Mouse (Mus musculus) adipocyte (in vitro differentiated cells): ENCODE measurements at regions not wholly inside any gene's neighbourhood (a gene's known extent, or its start where the extent isn't known, plus 50 kb on each side); places are given as distances from the start of the nearest gene placed in this dataset.

Source experiments
- DNase-seq: peaks from one replicate; pipeline ENCODE4 v3.0.0-alpha.2; 2016; ENCODE audit warnings: low spot score

DNA sequence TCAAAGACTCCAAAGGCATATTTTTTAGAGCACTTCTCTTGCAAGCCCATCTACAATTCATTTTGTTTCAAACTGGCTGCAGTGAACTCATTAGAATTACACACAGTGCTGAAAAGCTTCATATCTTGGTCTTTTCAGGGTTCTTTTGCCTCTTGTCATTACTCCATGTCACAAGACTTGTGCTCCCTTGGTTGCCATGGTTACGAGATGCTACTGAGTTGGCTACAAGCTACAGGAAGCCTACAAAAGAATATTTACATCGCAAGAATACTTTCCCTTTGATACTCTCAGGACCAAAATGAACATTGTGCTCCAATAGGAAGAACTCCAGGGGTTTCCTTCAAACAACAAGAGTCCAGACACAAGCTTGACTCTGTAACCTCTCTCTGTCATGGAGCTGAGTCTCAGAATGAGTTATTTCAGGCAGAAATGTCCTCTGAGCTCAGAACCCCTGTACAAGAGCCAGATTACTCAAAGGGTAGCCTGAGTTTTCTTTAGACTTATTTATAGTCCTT, 545.2 kb upstream of the Adamts9 start:
- peak; percentile 20 for DNase-seq

DNA sequence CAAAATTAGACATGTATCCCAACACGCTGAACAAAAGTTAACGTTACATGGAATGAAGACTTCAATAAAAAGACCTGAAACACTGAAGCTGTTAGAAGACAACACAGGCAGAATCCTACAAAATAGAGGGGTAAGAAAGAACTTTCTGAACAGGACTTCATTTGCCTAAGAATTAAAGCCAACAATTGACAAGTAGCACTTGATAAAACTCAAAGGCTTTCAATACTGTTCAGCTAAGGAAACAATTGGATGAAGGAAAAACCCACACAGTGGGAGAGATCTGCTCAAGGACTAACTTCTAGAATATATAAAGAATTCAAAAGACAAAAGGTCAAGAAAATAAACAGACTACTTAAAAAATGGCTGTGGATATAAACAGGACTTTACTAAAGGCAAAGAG, 535.2 kb upstream of the Adamts9 start:
- DNase-seq, result no peak

DNA sequence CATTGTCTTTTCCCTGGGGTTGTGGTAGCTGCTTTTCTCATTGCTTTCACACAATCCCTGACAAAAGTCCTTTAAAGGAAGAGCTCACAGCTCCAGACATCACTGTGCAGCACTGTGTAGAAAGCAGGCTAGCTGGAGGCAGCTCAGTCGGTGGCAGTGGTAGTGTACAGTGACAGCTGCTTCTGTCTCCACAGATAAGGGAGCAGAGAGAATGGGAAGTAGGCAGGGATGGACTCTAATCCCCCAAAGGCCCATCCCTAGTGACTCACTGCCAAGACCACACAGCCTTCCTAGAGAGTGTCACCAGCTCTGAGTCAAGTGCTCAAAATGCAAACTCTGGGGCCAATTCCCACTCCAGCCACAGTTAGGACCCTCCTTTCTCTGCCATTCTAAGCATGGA, 531.7 kb upstream of the Adamts9 start:
- no peak for DNase-seq

DNA sequence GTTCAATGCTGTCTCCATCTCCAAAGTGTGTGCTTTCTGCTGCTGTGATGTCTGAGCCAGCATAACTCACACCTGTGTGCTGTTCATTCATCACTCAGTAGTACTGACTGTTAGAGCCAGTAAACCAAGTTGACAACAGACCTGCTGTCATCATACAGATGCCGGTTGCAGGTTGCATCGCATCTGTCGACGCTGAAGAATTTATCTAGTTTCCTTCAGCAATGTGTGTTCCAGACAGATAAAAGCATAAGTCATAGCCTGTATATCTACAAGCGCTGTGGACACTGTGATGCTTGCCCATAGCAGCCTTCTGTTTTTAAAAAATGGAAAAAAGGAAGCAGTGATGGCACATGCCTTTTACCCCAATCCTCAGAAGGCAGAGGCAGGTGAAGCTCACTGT, 524.6 kb upstream of the Adamts9 start:
- DNase-seq, result no peak

DNA sequence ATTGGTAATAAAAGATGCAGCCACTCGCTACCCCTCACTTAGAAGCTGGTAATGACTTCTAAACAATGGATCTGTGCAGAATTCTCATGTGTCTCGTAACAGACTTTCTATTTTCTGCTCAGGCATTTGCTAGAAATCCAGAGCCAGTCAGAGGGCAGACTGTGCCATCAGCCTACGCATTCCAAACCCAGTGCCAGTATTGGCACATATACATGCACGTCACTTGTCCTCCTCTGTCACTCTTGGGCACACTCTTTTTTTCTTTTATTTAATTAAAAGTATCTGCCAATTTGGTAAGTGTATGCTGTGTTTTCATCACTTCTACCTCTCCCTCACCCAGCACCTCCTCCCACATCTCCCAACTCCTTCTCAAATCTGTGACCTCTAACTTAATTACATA, 519.6 kb upstream of the Adamts9 start:
- DNase-seq, result no peak

DNA sequence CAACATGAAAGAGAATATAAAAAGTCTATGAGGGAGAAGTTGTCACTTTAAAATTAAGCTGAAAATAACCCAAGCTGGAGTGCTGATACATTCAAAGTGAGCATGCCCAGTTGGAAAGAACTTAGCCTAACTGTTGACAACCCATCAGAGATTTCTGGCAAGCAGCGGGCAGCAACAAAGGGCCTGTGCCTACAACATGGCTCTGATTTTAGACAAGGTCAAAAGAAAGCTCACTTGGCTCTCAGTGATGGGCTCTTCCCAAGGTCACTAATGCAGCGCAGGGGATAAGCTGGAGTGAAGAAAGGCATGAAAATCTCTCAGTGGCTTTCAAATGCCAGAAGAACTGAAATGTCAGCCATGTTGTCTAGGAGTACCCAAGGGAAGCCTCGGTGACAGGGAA, 518.1 kb upstream of the Adamts9 start:
- peak; percentile 58 for DNase-seq

DNA sequence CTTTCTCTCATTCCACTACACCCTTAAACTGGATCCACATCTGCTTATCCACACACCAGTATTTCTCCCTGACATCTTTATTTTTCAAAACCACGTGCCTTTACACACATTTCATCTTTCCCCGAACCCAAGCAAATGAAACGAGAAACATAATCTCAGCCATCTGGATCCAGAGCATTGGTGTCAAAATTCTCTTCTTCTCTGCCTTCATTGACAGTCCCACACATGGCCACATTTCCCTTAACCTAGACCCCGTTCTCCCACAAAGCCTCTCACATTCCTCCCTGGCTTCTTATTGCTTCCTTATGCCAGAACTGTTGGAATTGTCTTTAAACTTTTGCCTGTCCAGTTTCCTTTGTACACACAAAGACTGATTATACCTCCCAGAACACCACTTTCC, 514.3 kb upstream of the Adamts9 start:
- no peak for DNase-seq

DNA sequence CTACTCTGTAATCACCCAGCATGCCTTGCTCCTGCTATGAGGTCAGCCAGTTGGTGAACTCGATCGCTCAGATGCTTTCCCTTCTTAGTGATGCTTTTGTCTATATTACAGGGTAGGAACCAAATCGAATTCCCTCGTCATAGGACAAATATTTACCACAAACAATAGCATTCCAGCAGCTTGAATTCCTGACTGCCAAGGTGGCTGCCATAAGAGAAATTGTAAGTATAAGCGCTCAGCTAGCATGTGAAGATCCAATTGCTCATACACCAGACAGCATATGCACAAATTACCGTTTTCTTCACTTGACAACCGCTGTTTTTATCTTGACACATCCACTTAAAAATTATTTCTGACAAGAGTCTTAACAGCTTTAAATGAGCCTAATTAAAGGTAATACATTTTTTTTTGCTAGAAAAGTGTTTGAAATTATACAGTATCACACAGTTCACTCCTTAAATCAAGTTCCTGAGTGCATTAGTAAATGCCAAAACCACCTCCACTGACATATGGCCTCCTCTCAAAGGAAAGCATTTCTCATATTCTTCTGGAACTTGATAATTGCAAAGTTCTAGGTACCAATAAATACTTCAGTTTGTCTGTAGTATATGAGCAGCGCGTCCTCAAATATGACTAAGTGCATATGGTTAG, 513.2 kb upstream of the Adamts9 start:
- no peak for DNase-seq

DNA sequence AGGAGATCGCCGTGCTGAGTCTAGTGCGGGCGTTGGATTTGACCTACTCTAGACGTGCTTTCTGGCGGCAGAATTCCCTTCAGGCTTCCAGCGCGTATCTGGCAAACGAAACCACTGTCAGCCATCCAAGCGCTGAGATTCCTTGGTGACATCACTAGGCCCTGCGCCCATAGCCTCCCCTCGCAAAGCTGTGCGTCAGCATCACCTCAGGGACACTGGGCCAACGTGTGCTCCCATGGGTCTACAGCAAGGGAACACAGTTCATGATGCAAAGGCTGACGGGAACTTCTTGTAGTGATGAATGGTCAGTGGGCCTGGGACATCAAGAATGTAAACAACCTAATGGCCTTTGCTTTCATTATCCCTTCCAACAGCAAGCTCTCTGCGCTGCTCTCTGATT, 502.3 kb upstream of the Adamts9 start:
- DNase-seq, result no peak

DNA sequence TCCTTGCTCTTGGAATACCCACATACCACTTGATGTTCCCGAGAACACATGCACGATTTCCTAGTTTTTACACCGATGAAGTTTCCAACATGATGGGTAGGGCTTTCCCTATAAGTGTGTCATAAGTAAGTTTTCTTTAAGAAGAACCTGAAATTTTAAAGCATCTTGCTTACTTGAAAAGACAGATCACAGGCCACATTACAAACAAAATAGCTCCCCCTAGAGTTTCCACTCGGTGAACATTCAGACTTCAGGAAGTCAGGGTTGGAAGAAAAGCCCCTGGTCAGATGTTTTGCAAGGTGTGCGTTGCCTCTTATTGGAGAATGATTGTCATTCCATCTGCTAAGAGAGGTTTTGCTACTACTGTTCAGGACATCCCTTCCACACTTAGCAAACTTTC, 501.8 kb upstream of the Adamts9 start:
- DNase-seq, result peak; percentile 78

DNA sequence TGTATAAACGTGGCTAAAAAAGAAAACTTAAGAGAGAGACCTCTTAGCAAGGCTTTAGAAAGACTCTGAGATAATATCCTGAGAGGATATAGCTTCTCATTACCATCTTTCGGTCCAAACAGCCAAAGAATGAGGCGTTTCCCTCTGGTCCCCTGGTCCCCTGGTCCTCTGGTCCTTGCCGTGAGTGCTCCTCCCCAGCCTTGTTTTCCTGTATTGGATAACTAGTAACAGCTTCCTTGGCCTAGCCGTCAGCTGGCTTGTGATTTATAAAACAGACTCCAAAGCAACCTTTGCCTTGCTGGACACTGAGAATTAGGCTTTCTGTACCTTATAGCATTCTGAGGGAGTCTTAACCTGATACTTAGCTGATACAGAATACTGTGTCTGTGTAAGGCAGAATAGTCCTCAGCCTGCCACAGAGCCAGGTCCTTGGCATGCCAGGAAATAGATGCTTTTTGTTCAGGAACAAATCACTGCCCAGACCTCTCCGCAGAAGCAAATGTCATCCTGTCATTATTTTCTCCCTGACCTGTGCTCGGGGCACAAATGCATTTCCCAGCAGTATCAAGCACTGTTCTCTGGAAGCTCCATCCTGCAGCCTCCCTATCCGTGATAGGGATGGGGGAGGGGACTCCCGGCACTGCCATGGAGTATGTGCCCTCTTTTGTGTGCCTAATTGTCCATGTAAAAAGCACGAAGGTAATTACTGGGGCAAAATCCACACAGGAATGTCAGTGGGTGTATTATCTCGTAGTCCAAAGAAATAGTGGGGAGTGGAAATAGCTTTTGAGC, 500.7 kb upstream of the Adamts9 start:
- no peak for DNase-seq

DNA sequence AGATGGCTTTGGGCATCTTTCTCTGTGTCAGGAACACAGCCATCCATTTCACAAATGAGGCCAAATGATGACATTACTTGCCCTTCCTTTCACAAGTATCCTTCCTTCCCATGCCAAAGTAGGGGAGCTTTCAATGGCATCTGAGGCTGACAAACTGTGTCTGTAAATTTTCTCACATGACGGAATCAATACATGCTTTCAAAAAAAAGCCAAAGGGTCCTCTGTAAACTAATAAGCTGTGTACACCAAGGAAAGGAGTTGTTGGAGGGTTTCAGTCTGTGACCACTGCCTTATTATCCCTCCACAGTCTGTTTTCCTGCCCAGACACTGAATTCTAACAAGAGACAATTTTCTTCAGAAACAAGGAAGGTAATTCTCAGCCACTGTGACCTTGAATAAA, 490.2 kb upstream of the Adamts9 start:
- DNase-seq, result no peak

DNA sequence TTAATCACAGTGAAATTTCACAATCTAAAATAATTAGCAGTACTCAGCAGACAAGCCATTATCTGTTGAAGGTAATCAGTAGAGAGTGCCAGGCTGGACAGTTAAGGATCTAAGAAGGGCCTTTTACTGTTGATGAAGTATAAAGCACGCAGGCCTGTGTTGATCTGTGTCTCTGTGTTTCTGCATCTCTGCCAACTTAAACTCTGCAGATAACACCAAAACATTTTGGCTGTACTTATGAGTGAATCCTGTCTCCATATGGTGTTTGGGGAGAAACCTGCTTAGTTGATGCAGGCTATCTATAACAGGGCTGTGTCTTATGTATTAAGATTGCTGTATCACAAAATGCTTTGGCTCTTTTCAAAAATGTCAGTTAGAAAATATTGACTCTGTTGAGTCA, 482.8 kb upstream of the Adamts9 start:
- no peak for DNase-seq

DNA sequence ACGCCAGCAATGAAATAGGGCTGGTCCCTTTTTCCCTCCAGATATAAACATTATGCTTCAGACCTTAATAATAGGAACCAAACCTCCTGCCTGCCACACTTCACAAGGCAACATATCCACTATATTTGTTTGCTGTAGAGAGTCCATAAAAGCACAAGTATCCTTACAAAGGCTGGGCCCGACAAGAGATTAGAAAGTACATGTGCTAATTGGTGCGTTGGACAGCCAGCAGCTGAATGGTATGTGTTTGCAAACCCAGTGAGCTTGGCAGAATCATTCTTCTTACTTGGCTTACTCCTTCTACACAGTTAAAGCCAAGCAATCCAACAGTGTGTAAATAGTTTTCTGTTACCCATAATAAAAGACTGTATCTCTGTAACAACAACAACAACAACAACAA, 479.6 kb upstream of the Adamts9 start:
- DNase-seq, result peak; percentile 57

DNA sequence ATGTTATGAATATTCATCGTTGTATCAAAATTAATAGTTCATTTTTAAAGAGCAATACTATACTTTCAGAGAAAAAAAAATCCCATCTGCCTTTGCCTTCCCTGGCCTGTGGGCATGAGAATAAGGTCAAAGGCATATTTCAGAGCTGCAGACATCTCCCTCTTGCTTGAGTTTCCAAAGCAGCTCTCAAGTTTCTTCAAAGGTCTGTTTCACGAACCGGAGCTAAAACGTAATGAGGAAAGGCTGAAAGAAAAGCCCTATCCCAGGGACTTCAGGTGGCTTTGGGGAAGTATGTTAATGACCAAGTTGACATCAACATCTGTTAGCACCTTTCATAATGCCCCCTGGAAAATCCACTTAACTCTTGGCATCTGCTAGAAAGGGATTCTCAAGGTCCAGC, 479.0 kb upstream of the Adamts9 start:
- DNase-seq, result peak; percentile 63

DNA sequence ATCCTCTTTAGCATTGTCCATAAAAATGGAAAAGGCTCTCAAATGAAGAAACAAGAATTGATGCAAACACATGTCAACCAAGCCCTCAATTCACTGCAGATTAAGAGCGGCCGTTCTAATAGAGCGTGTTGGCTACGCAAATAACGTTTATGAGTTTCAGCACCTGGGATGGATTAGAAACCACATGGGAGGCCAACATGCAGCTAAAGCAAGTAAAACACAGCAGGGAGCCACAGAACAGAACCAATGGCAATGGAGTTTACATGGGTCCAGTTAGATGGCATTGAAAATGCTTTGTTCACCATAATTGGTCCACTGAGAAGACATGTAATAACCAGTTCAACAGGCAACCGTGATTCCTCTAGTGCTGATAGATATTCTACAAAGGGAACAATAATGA, 474.3 kb upstream of the Adamts9 start:
- DNase-seq, result no peak

DNA sequence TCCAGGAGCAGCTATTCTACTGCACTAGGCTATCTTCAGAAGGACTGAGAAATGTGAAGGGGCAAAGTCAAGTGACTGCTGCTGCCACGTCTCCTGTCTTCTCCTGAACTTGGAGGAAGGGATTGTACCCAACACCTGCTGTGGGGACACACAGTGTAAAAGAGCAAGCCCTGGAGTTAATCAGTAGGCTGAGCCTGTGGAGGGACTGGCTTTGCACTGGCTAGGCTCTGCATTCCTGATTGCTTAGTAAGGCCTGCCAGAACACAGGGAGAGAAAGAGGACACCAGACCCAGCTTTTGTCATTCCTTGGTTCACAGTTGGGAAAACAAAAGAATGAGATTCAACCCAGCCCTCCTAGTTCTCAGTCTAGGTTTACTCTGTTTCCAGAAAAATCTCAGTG, 472.7 kb upstream of the Adamts9 start:
- peak; percentile 60 for DNase-seq

DNA sequence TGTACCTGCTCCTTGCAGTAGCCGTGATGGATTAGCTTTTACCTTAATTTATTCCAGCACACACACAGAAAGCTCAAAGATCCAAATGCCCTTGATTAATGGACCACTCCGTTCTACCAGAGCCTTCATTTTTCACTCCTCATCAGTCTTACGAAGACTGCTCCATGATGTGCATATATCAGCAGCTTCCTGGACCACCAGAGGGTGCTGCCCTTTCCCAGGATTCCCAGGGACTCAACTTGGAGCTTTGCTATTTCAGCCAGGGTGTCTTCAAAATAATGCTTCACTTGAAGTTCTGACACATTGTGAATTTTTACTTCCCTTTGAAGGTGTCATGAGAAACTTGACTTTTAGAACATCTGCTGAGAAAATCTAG, 467.8 kb upstream of the Adamts9 start:
- DNase-seq, result no peak

DNA sequence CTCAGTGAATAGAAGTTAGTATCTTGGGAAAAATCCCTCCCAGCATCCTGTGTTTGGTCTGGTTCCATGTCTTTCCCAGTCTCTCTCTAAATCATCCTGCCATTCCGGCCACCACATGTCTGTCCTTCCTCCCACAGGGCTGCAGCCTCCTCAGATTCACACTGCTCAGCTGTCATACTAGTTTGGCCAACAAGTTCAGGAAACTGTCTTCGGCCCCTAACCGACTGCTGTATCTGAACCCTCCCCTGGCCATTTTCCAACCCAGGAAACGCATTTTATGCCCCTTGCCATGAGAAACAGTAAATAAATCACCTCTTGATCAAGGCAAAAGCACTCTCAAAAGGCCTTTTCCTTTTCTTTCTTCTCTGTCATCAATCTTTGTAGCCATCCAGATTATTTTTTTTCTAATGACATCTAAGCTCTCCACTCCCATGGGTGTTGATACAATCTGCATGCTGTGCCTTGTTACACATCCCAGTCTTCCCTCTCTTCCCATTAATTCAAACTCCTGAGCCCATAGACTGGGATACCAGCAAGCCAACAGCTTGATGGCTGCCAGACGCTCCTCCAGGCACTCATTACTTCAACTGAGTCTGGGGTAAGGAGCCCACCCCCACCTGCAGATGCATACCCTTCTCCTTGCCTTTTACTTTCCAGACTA, 467.3 kb upstream of the Adamts9 start:
- DNase-seq, result no peak

DNA sequence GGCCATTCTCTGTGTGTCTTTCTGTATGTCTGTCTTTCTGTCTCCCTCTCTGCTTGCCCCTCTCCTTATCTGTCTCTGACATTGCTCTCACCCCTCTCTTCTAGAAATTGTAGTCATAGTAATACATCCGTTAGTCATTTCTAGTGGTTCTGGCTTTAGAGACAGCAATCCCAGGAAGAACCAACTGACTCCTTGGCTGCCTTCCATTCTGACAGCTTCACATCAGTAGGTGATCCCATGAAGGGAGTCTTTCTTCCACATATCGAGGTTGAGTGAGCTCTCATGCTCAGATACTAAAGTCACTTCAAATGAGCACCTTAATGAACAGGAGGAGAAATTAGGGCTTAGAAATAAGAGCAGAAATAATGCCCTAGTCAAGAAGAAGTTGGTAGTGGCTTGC, 455.3 kb upstream of the Adamts9 start:
- no peak for DNase-seq

DNA sequence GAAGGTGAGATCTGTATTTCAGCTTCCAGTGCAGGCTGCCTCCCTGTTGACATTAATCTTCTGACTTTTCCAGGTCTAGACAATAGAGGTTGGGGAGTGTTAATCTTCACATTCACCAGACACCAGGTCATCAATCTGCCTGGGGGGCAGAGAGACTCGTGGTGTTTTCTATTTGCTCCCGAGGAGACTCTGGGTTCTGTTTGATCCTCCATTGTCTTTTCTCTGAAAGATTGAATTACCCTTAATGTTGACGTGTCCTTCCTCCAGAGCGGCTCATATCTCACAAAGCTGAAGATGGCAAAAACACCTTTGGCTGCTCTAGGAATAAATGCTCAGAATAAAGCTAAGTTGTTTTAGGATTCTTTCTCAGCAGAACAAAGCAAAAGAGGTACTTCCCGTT, 453.8 kb upstream of the Adamts9 start:
- DNase-seq, result no peak

DNA sequence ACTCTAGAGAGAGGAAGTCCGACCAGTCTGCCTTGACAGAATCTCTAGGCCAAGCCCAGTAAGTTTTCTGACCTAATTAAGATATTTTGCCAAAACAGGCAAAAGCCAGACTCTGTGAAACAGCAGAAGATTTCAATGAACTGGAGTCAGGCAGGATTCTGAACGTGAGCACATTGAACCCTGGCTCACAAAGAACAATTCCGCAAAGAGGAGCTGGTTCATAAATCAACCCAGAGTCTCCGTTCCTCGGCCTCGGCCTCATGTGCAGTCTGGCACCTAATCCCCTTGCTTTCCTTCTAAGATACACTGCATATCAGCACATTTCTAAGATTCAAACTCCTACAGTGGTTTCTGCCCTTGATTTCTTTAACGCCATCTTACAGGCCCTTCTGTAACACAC, 452.7 kb upstream of the Adamts9 start:
- peak; percentile 81 for DNase-seq

DNA sequence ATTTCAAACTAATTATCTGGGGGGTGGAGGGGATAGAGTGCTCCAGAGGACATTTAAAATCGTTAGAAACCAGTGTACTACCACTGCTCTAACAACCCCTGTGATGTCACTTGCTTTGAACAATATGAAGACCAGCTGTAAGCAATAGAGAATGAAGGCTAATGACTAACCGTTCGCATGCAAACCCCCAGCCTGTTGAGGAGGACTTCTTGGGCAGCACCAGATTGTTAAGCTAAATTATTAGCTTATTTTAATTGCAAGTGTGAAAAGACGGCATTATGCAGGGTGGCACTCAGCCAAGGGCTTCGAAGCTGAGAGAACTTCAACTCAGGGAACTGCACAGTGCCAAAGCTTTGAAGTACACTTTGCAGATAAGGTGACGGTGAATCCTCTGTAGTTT, 452.0 kb upstream of the Adamts9 start:
- DNase-seq, result peak; percentile 9
